Mouse (Mus musculus): ENCODE results near the gene Syndig1. TPM values are rescaled to one million over a fixed set of nuclear protein-coding genes. Genes with fewer than 3 reads are reported as not detected.

Syndig1 gene
- total RNA-seq, 2 experiments from 2014 or later = not detected

- no peak for ATAC-seq (replicated peaks; ENCODE audit: low FRiP score, low TSS enrichment, poor library complexity, severe bottlenecking)
Observed at GRCm38 (mm10) chr2:149939586-149939985, 110.6 kb downstream of the Syndig1 start.

- ATAC-seq (replicated peaks; ENCODE audit: low FRiP score, low TSS enrichment, poor library complexity, severe bottlenecking) = no peak
Observed at GRCm38 (mm10) chr2:149950641-149951040, 121.6 kb downstream of the Syndig1 start.

- ATAC-seq (replicated peaks; ENCODE audit: low FRiP score, low TSS enrichment, poor library complexity, severe bottlenecking) = no peak
Observed at GRCm38 (mm10) chr2:149971014-149971413, 142.0 kb downstream of the Syndig1 start.

- ATAC-seq (replicated peaks; ENCODE audit: low FRiP score, low TSS enrichment, poor library complexity, severe bottlenecking) = no peak
Observed at GRCm38 (mm10) chr2:149973583-149973982, 144.6 kb downstream of the Syndig1 start.

- no peak for ATAC-seq (replicated peaks; ENCODE audit: low FRiP score, low TSS enrichment, poor library complexity, severe bottlenecking)
Observed at GRCm38 (mm10) chr2:149980419-149980818, 151.4 kb downstream of the Syndig1 start.

GRCm38 (mm10) chr2:149982466-149982865 lies 153.5 kb downstream of the Syndig1 start:
- ATAC-seq (replicated peaks; ENCODE audit: low FRiP score, low TSS enrichment, poor library complexity, severe bottlenecking) = no peak

GRCm38 (mm10) chr2:149983107-149983506 lies 154.1 kb downstream of the Syndig1 start:
- ATAC-seq (replicated peaks; ENCODE audit: low FRiP score, low TSS enrichment, poor library complexity, severe bottlenecking) = no peak

GRCm38 (mm10) chr2:149987610-149988009 lies 158.6 kb downstream of the Syndig1 start:
- no peak for ATAC-seq (replicated peaks; ENCODE audit: low FRiP score, low TSS enrichment, poor library complexity, severe bottlenecking)

- no peak for ATAC-seq (replicated peaks; ENCODE audit: low FRiP score, low TSS enrichment, poor library complexity, severe bottlenecking)
Observed at GRCm38 (mm10) chr2:149991506-149991905, 162.5 kb downstream of the Syndig1 start.

GRCm38 (mm10) chr2:149992921-149993320 lies 163.9 kb downstream of the Syndig1 start:
- ATAC-seq (replicated peaks; ENCODE audit: low FRiP score, low TSS enrichment, poor library complexity, severe bottlenecking) = no peak

GRCm38 (mm10) chr2:149996382-149996964 lies 167.5 kb downstream of the Syndig1 start:
- ATAC-seq (replicated peaks; ENCODE audit: low FRiP score, low TSS enrichment, poor library complexity, severe bottlenecking) = no peak

- ATAC-seq (replicated peaks; ENCODE audit: low FRiP score, low TSS enrichment, poor library complexity, severe bottlenecking) = no peak
Observed at GRCm38 (mm10) chr2:149997657-149998056, 168.6 kb downstream of the Syndig1 start.

- ATAC-seq (replicated peaks; ENCODE audit: low FRiP score, low TSS enrichment, poor library complexity, severe bottlenecking) = no peak
Observed at GRCm38 (mm10) chr2:149998373-149999108, 169.5 kb downstream of the Syndig1 start.

GRCm38 (mm10) chr2:150000564-150000963 lies 171.6 kb downstream of the Syndig1 start:
- no peak for ATAC-seq (replicated peaks; ENCODE audit: low FRiP score, low TSS enrichment, poor library complexity, severe bottlenecking)

GRCm38 (mm10) chr2:150003499-150003898 lies 174.5 kb downstream of the Syndig1 start:
- ATAC-seq (replicated peaks; ENCODE audit: low FRiP score, low TSS enrichment, poor library complexity, severe bottlenecking) = no peak

- no peak for ATAC-seq (replicated peaks; ENCODE audit: low FRiP score, low TSS enrichment, poor library complexity, severe bottlenecking)
Observed at GRCm38 (mm10) chr2:150012787-150013346, 183.9 kb downstream of the Syndig1 start.

GRCm38 (mm10) chr2:150013785-150014184 lies 184.8 kb downstream of the Syndig1 start:
- no peak for ATAC-seq (replicated peaks; ENCODE audit: low FRiP score, low TSS enrichment, poor library complexity, severe bottlenecking)

GRCm38 (mm10) chr2:150016303-150016702 lies 187.3 kb downstream of the Syndig1 start:
- ATAC-seq (replicated peaks; ENCODE audit: low FRiP score, low TSS enrichment, poor library complexity, severe bottlenecking) = no peak

- no peak for ATAC-seq (replicated peaks; ENCODE audit: low FRiP score, low TSS enrichment, poor library complexity, severe bottlenecking)
Observed at GRCm38 (mm10) chr2:150020706-150021105, 191.7 kb downstream of the Syndig1 start.

- ATAC-seq (replicated peaks; ENCODE audit: low FRiP score, low TSS enrichment, poor library complexity, severe bottlenecking) = no peak
Observed at GRCm38 (mm10) chr2:150023873-150024339, 194.9 kb downstream of the Syndig1 start.

GRCm38 (mm10) chr2:150043531-150043930 lies 214.5 kb downstream of the Syndig1 start:
- no peak for ATAC-seq (replicated peaks; ENCODE audit: low FRiP score, low TSS enrichment, poor library complexity, severe bottlenecking)
